Mouse (Mus musculus) CD4-positive, CD25-positive, alpha-beta regulatory T cell, adult 4 months (primary cell): ENCODE results near the gene Olfr727. TPM values are rescaled to one million over a fixed set of nuclear protein-coding genes. Genes with fewer than 3 reads are reported as not detected.

ENCODE experiments used
- ATAC-seq: one replicate; pipeline ENCODE4 v1.8.0; 2017
- polyA plus RNA-seq, 2 experiments: library from polyadenylated mRNA; unstranded; fragments of 100-300 nt; shearing (Covaris generic); gene quantifications; one replicate each; pipeline ENCODE4 v1.2.1; 2017

The Olfr727 gene
- not detected for polyA plus RNA-seq

DNA sequence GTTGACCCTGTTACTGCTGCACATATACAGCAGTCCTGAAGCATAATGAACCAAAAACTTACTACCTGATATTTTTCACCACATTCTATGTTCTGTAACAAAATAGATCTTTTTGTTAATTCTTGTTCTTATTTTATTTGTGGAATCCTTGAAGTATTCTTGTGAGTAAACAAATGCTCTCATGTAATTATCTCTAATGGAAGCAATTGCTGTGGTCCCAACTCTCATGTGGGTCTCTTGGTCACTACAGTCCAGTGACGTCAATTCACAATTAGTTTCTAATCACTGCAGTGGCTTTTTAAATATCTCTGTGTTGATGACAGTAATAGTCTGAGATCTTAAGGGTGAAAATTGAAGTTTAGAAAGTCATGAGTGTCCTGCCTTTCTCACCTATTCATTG is at the start of gene Olfr727:
Gene Olfr727, plus strand, starts transcription at position 301 of the 400 bp plus-strand sequence.
- ATAC-seq: no peak

DNA sequence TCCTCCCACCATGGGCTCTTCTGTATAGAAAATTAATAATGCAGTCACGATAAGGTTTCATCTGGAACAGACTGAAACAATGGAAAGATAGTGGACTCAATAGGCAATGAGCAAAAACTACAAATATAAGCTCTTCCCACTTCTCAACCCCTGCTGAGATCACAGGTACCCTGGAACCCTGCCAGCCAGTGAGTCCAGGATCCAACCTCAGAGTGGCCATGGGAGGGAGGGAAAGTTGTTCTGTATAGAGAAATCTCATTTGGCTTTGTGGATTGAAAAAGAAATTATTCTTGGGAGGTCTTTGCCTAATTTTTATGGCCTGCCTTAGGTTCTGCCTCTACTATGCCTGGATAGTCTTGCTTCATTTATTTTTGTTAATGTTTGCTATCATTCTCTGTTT is 32.1 kb upstream of the Olfr727 start, which contains the start of gene Olfr726:
Gene Olfr726, minus strand, starts transcription at position 101 of the 400 bp plus-strand sequence.
- ATAC-seq: no peak

DNA sequence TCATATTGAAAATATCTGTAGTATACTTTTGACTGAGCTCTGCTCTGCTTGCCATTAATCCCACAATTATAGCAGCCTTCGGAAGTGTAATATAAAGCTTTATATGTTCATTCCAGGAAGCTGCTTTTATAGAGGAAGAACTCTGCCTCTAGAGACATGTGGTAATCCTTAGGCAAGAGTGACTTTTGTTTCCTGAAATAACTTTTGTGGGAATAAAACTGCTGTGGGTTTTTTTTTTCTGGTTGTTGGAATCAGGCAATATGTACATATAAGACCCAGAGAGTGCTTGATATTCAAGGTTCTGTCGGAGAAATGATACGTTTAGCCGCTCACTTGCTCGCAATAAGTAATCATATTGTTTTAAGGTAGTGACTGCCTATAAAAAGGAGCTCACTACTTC is 19.6 kb downstream of the Olfr727 start, which contains the start of gene Olfr728:
Gene Olfr728, minus strand, starts transcription at position 101 of the 400 bp plus-strand sequence.
- ATAC-seq: no peak

DNA sequence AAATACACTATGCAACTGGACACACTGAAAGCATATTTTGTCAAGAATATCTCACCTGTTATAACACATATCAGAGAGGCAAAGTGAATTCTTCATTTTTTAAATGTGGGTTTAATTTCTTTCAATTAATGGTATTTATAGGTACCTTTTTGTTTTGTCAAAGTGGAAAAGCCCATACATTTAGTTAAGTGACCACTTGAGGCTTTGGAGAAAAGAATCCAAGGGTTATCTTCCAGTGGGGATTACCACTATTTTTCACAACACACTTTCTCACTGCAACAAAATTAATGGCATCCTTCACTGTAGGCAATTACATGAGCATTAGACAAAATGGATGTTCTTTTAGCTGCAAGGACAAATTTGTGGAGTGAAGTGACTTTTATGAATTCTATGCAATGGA is 29.8 kb downstream of the Olfr727 start, which contains the start of gene Olfr729:
Gene Olfr729, minus strand, starts transcription at position 101 of the 400 bp plus-strand sequence.
- ATAC-seq: no peak

Other genes with a start within 250 kb of the Olfr727 start
- not detected for gene Olfr722, start 221.2 kb upstream of the Olfr727 start, polyA plus RNA-seq
- gene Olfr723, start 191.4 kb upstream of the Olfr727 start, polyA plus RNA-seq: not detected
- not detected for gene Olfr724, start 159.9 kb upstream of the Olfr727 start, polyA plus RNA-seq
- gene Olfr725, start 82.8 kb upstream of the Olfr727 start, polyA plus RNA-seq: not detected
- gene Olfr726, start 32.2 kb upstream of the Olfr727 start, polyA plus RNA-seq: under 1 TPM in 1 of 2 experiments, not detected in 1; 0.34 TPM
- gene Olfr728, start 19.5 kb downstream of the Olfr727 start, polyA plus RNA-seq: not detected
- gene Olfr729, start 29.7 kb downstream of the Olfr727 start, polyA plus RNA-seq: not detected
- not detected for gene Olfr730, start 65.0 kb downstream of the Olfr727 start, polyA plus RNA-seq
- not detected for gene Olfr731, start 118.7 kb downstream of the Olfr727 start, polyA plus RNA-seq
- gene Olfr732, start 161.0 kb downstream of the Olfr727 start, polyA plus RNA-seq: not detected
- gene Olfr733, start 178.3 kb downstream of the Olfr727 start, polyA plus RNA-seq: under 1 TPM in 1 of 2 experiments, not detected in 1; 0.24 TPM
- not detected for gene Olfr734, start 203.6 kb downstream of the Olfr727 start, polyA plus RNA-seq
- gene Olfr735, start 225.7 kb downstream of the Olfr727 start, polyA plus RNA-seq: not detected
- gene Tlr11, start 234.7 kb downstream of the Olfr727 start, polyA plus RNA-seq: under 1 TPM in 1 of 2 experiments, not detected in 1; 0.19 TPM